Mouse (Mus musculus): Measurements from ENCODE around the gene Esyt1.
"Not testable (repeated sequence)": the region's sequence is repeated elsewhere in the genome, so short reads cannot be mapped to it uniquely, and the experiment has no call there.

The Esyt1 gene

GRCm38 (mm10) chr10:128525671-128526308 is at the start of gene Esyt1:
TSS of gene Esyt1 (minus strand) at chr10:128525871.
- CTCF ChIA-PET = interaction anchor here (0.9 to 1.6 kb wide), 3 partner anchors 9 to 27 kb away, joined by 3 read pairs; partner anchors contain the start of gene Myl6b

GRCm38 (mm10) chr10:128575063-128575462 is 49.4 kb upstream of the Esyt1 start:
- CTCF ChIA-PET = no interaction called here

GRCm38 (mm10) chr10:128565788-128566531 is 40.3 kb upstream of the Esyt1 start, which contains the start of gene Pa2g4:
TSS of gene Pa2g4 (minus strand) at chr10:128565987.
- CTCF ChIA-PET = interaction anchor here (0.6 kb wide), 1 partner anchor 48 kb away, joined by 14 read pairs; no protein-coding TSS in a partner anchor

- CTCF ChIA-PET = no interaction called here
Observed at GRCm38 (mm10) chr10:128565206-128565787, 39.6 kb upstream of the Esyt1 start.

- CTCF ChIA-PET = interaction anchor here (0.6 kb wide), 1 partner anchor 50 kb away, joined by 3 read pairs; no protein-coding TSS in a partner anchor
Observed at GRCm38 (mm10) chr10:128563544-128563943, 37.9 kb upstream of the Esyt1 start.

GRCm38 (mm10) chr10:128556963-128557362 is 31.3 kb upstream of the Esyt1 start:
- CTCF ChIA-PET = no interaction called here

DNA sequence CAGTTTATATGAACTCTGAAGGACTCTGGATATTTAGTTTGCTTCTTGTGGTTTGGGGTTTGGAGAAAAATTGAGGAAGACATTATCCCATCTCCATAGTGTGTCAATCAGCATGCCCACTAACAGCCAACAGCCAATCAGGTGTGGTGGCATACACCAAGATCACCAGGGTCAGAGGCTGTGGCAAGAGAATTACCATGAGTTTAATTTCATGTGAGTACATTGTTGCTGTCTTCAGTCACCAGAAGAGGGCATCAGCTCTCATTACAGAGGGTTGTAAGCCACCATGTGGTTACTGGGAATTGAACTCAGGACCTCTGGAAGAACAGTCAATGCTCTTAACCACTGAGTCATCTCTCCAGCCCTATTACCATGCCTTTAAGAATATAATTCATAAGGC is 30.6 kb upstream of the Esyt1 start:
- CTCF ChIA-PET = no interaction called here

DNA sequence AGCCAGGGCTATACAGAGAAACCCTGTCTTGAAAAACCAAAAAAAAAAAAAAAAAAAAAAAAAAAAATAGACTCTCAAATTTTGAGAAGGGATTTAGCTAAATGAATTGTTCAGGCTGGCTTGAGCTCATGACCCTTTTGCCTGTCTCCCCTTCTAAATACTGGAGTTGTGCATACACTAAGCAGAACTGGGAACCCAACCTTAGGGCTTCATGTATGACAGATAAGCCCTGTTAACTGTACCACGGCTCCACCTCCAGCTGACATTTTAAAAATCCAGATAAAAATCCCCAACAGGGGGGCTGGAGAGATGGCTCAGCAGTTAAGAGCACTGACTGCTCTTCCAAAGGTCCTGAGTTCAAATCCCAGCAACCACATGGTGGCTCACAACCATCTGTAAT is 29.9 kb upstream of the Esyt1 start:
- CTCF ChIA-PET = not testable (repeated sequence)

DNA sequence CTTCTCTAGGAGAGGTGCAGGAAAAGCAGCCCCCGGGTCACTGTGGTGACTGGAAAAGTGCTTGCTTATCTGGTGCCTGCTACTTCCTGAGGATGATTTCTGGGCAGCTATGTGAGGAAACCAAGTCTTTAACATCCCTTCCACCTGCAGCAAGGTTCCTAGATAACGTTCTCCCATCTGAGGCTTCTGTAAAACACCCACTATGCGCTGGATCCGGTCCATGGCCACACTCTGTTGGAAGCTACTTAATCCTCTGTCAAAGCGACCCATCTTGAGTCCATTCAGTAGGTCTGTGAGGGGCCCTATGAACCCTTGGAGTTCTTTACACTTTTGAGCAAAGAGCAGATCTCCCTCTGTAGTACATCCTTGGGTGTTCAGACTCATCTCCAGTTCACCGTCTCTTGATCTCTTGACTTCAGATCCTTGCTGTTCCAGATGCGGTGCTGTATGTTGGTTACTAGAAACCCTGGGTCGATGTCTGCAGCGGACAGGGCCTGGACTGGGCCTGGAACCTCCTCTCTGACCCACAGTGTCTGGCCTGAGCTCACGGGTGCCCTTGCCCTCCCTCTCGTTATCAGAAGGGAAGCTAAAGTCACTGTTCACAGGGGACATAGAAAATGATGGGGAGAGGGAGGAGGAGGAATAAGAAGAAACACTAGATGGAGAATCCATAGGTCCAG is 24.6 kb upstream of the Esyt1 start:
- CTCF ChIA-PET = not testable (repeated sequence)

GRCm38 (mm10) chr10:128549682-128550057 is 24.0 kb upstream of the Esyt1 start:
- CTCF ChIA-PET = not testable (repeated sequence)

GRCm38 (mm10) chr10:128548947-128549681 is 23.4 kb upstream of the Esyt1 start, which contains the start of gene Rpl41:
TSS of gene Rpl41 (minus strand) at chr10:128549305.
- CTCF ChIA-PET = no interaction called here

- CTCF ChIA-PET = not testable (repeated sequence)
Observed at GRCm38 (mm10) chr10:128548051-128548791, 22.6 kb upstream of the Esyt1 start.

- CTCF ChIA-PET = interaction anchor here (1.1 to 1.4 kb wide), 2 partner anchors 116 to 172 kb away, joined by 4 to 6 read pairs; no protein-coding TSS in a partner anchor
Observed at GRCm38 (mm10) chr10:128547361-128548032, 21.8 kb upstream of the Esyt1 start, which contains the start of gene Zc3h10. TSS of gene Zc3h10 (minus strand) at chr10:128547774.

GRCm38 (mm10) chr10:128546787-128547186 is 21.1 kb upstream of the Esyt1 start:
- CTCF ChIA-PET = interaction anchor here (0.8 to 1.4 kb wide), 4 partner anchors 22 to 171 kb away, joined by 3 to 6 read pairs (median 4); no protein-coding TSS in a partner anchor

DNA sequence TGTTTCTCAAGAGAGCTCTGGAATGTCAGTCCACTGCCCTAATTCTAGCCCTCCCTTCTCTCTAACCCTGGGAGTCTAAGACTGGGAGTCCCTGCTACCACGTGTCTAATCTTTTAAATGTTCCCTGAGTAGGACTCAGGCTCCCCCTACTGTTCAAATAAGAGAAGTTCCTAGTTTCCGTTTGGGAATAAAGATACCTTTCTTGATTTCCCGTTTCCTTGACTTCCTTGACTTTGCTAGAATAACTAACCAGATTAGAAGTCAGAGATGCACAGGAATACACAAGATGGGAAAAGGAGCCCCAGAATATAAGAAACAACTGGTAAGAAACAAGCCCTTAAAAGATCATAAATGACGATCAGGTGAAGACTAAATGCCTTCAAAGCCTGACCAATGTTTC is 20.7 kb upstream of the Esyt1 start:
- CTCF ChIA-PET = interaction anchor here (0.6 to 1.4 kb wide), 5 partner anchors 22 to 171 kb away, joined by 3 to 7 read pairs (median 4); no protein-coding TSS in a partner anchor

- CTCF ChIA-PET = no interaction called here
Observed at GRCm38 (mm10) chr10:128545570-128545898, 19.9 kb upstream of the Esyt1 start.

- CTCF ChIA-PET = no interaction called here
Observed at GRCm38 (mm10) chr10:128544674-128545569, 19.3 kb upstream of the Esyt1 start.

DNA sequence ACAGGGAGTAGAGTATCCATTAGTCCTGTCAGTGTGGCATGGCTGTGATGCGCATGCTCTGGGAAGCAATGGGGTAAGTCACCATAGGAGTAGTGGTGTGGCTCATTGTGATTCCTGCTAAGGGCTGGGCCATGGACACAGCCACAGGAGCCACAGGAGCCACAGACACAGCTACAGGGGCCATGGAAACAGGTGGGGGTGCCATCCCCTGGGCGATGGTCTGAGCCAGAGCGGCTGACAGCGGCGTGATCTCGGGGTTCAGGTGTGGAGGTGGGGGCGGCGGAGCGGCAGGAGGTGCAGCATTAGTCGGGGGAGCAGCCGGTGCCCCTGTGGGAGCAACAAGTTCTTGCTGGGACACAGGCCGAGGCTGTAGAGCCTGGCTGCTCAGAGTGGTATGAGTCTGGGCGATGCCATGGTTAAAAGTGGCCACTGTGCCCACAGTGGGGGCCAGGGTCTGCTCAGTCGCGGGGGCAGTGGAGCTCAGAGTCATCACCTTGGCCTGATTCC is 18.5 kb upstream of the Esyt1 start:
- CTCF ChIA-PET = no interaction called here

GRCm38 (mm10) chr10:128543100-128543499 is 17.4 kb upstream of the Esyt1 start:
- CTCF ChIA-PET = no interaction called here

Measured in spleen, embryonic (tissue).